Mouse (Mus musculus) CH12.LX (cell line): ENCODE data around the gene Gstm3. TPM values are rescaled to one million over a fixed set of nuclear protein-coding genes. Genes with fewer than 3 reads are reported as not detected.

Experiments used
- DNase-seq: peaks from one replicate; pipeline ENCODE4 v3.0.0-alpha.2; 2013; ENCODE audit errors: extremely low read depth
- H3K27ac ChIP-seq: 2 replicates; pipeline ENCODE4 v1.5.1; 2012; ENCODE audit warnings: low read depth, mild to moderate bottlenecking, control low read depth, moderate library complexity; ENCODE audit not compliant: insufficient read depth
- H3K27me3 ChIP-seq: replicated peaks from 2 replicates; pipeline ENCODE3; 2012; ENCODE audit warnings: inconsistent platforms
- H3K36me3 ChIP-seq, 2 experiments: replicated peaks in 1 of 2; 2 replicates each; pipeline versions ENCODE3 to v1.6.1; 2012; ENCODE audit warnings: inconsistent platforms in 1 of 2, low read length in 1 of 2, mild to moderate bottlenecking in 1 of 2, mixed read lengths in 1 of 2, moderate library complexity in 1 of 2; ENCODE audit not compliant: control insufficient read depth in 1 of 2, insufficient read depth in 1 of 2
- H3K4me1 ChIP-seq, 2 experiments: 2 replicates each; pipeline ENCODE4 v1.6.1; 2012; ENCODE audit warnings: inconsistent platforms in 1 of 2, moderate library complexity in 1 of 2; ENCODE audit not compliant: insufficient read depth in 2 of 2, control insufficient read depth in 1 of 2
- H3K4me2 ChIP-seq: 2 replicates; pipeline ENCODE4 v1.6.1; 2012; ENCODE audit warnings: low read depth, mild to moderate bottlenecking, control low read depth; ENCODE audit not compliant: poor library complexity, insufficient read depth, severe bottlenecking
- H3K4me3 ChIP-seq, 3 experiments: fragments of 150-350 bp in 1 of 3; sonication (generic) in 1 of 3; replicated peaks in 1 of 3; 2 replicates each; pipeline versions ENCODE3 to v1.5.1; 2011 to 2012; ENCODE audit warnings: low read depth in 2 of 3, low read length in 2 of 3, mild to moderate bottlenecking in 2 of 3, moderate library complexity in 2 of 3, control low read depth in 1 of 3, improper control_type of control experiment in 1 of 3, inconsistent platforms in 1 of 3, mixed read lengths in 1 of 3; ENCODE audit not compliant: poor library complexity in 1 of 3
- H3K79me2 ChIP-seq: replicated peaks from 2 replicates; pipeline ENCODE4 v1.6.1; 2012; ENCODE audit warnings: mild to moderate bottlenecking, moderate library complexity; ENCODE audit not compliant: control insufficient read depth, poor library complexity, insufficient read depth, severe bottlenecking; ENCODE audit errors: extremely low read depth
- H3K9ac ChIP-seq: 2 replicates; pipeline ENCODE4 v1.6.1; 2012; ENCODE audit warnings: low read depth, mild to moderate bottlenecking, control low read depth, moderate library complexity; ENCODE audit not compliant: insufficient read depth
- H3K9me3 ChIP-seq: replicated peaks from 2 replicates; pipeline ENCODE3; 2012; ENCODE audit warnings: low read length, inconsistent platforms, mixed read lengths
- BHLHE40 ChIP-seq: IDR thresholded peaks from 2 replicates; pipeline ENCODE4 v1.6.1; 2011; ENCODE audit warnings: mild to moderate bottlenecking, low read depth, low read length, improper control_type of control experiment
- CTCF ChIP-seq, 2 experiments: IDR thresholded peaks in 1 of 2; conservative IDR thresholded peaks in 1 of 2; 2 replicates each; pipeline ENCODE4 v1.5.1; 2011 to 2012; ENCODE audit warnings: low read depth in 2 of 2, low read length in 2 of 2, improper control_type of control experiment in 1 of 2, inconsistent platforms in 1 of 2, mild to moderate bottlenecking in 1 of 2, moderate library complexity in 1 of 2
- E2F4 ChIP-seq: IDR thresholded peaks from 2 replicates; pipeline ENCODE4 v1.6.1; 2011; ENCODE audit warnings: low read depth, low read length, improper control_type of control experiment; ENCODE audit not compliant: insufficient replicate concordance
- EP300 ChIP-seq: IDR thresholded peaks from 2 replicates; pipeline ENCODE4 v1.6.1; 2011; ENCODE audit warnings: low read length, improper control_type of control experiment
- HCFC1 ChIP-seq: IDR thresholded peaks from 2 replicates; pipeline ENCODE4 v1.6.1; 2012; ENCODE audit warnings: low read depth, mild to moderate bottlenecking, inconsistent platforms, low read length, improper control_type of control experiment
- MAFK ChIP-seq: IDR thresholded peaks from 2 replicates; pipeline ENCODE4 v1.6.1; 2011; ENCODE audit warnings: low read length, improper control_type of control experiment; ENCODE audit not compliant: insufficient replicate concordance
- MAX ChIP-seq: IDR thresholded peaks from 2 replicates; pipeline ENCODE4 v1.6.1; 2011; ENCODE audit warnings: low read length, improper control_type of control experiment
- MXI1 ChIP-seq: IDR thresholded peaks from 2 replicates; pipeline ENCODE4 v1.6.1; 2011; ENCODE audit warnings: mild to moderate bottlenecking, low read depth, low read length, improper control_type of control experiment
- RAD21 ChIP-seq: IDR thresholded peaks from 2 replicates; pipeline ENCODE4 v1.6.1; 2011; ENCODE audit warnings: low read depth, mild to moderate bottlenecking, low read length, improper control_type of control experiment, moderate library complexity
- SMC3 ChIP-seq: IDR thresholded peaks from 2 replicates; pipeline ENCODE4 v1.6.1; 2011; ENCODE audit warnings: low read depth, low read length, improper control_type of control experiment
- TBP ChIP-seq: conservative IDR thresholded peaks from 2 replicates; pipeline ENCODE4 v1.6.1; 2011; ENCODE audit warnings: low read depth, low read length, improper control_type of control experiment
- TCF12 ChIP-seq: IDR thresholded peaks from 2 replicates; pipeline ENCODE4 v1.6.1; 2014; ENCODE audit warnings: low read depth, mild to moderate bottlenecking, inconsistent platforms, low read length, improper control_type of control experiment
- UBTF ChIP-seq: IDR thresholded peaks from 2 replicates; pipeline ENCODE4 v1.6.1; 2012; ENCODE audit warnings: low read depth, mild to moderate bottlenecking, inconsistent platforms, low read length, improper control_type of control experiment, moderate library complexity
- ZKSCAN1 ChIP-seq: IDR thresholded peaks from 2 replicates; pipeline ENCODE4 v1.6.1; 2012; ENCODE audit warnings: low read depth, inconsistent platforms, low read length, improper control_type of control experiment, borderline replicate concordance
- ZMIZ1 ChIP-seq: IDR thresholded peaks from 2 replicates; pipeline ENCODE4 v1.6.1; 2012; ENCODE audit warnings: low read depth, mild to moderate bottlenecking, inconsistent platforms, low read length, improper control_type of control experiment
- dilution Hi-C: fragments of 300-500 bp; cut with MboI; formaldehyde crosslinking; loops from 2 replicates; pipeline ENCODE4 v1.14.3; 2020; ENCODE audit warnings: low sequenced_read_pairs; ENCODE audit not compliant: extremely low pct_unique_long_range_greater_than_20kb, extremely low pct_ligation_motif_present
- in situ Hi-C: fragments of 300-500 bp; cut with MboI; formaldehyde crosslinking; loops from 3 replicates; pipeline ENCODE4 v1.14.3; 2019; ENCODE audit warnings: low sequenced_read_pairs, low pct_ligation_motif_present, low pct_unique_long_range_greater_than_20kb, mixed read lengths
- polyA plus RNA-seq: library from polyadenylated mRNA; unstranded; fragments of >175 nt; gene quantifications from 2 replicates; pipeline ENCODE4 v1.2.1, GENCODE M21; 2012; ENCODE audit warnings: low read depth; ENCODE audit not compliant: insufficient read length
- total RNA-seq, 2 experiments: library from RNA; depleted of rRNA; stranded (reverse); fragments of 300-350 nt in 1 of 2; fragments of >200 nt in 1 of 2; gene quantifications; 2 replicates each; pipeline ENCODE4 v1.2.3; 2012 to 2014

The Gstm3 gene
- total and polyA plus RNA-seq, 3 experiments: not detected

DNA sequence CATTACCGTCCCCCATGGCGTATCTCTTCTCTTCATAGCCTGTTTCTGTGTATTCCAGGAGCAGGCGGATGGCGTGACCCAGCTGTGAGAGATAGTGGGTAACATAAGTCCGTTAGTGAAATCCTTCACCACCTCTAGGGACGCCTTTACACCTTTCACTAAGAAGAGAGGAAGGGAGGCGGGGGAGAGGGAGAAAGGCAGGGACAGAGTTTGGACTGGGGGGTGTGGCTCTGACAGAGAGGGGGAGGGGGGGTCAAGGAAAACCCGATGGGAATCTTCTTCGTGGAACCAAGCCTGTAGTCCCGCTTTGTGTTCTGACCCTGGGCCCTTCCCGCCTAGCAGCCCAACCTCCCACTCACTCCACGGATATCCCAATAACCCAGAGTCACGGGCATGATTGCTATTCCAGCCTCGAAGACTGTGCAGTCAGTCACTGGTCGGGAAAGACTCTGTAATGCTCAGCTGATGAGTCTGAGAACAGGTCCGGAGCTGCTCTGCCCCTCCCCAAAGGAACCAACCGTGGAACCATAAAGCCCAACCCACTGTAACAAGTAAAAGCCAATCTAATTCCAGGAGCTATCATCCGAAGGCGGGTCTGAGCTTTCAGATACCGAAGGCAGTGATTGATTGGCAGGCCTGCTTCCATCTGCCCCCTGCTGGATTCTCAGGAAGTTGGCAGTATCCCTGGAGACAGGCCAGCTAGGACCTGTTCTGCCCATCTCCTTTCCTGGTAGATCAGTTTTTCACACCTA is 25.7 kb downstream of the Gstm3 start, which contains the start of gene Gstm6 (continued):
- TF ChIP-seq TBP (no peak), E2F4 (no peak), ZMIZ1 (no peak), MAX (no peak), ZKSCAN1 (no peak)

GRCm38 (mm10) chr3:107941261-107941660 is 27.8 kb downstream of the Gstm3 start:
- in situ Hi-C loops: loop anchor here (5.0 kb wide), 1 partner anchor 126 kb away; no protein-coding TSS in a partner anchor
- Histone ChIP-seq H3K4me2 (no peak overlapping the region), H3K27ac (no peak overlapping the region), H3K9me3 (peaks cover 3% of the 10 kb centered on the region), H3K27me3 (peaks cover 2% of the 10 kb centered on the region), H3K4me1 (peaks cover 8 to 13% of the 10 kb centered on the region in 2 experiments), H3K9ac (no peak overlapping the region), H3K36me3 (no peaks in the 10 kb centered on the region), H3K79me2 (no peaks in the 10 kb centered on the region), H3K4me3 (no peak overlapping the region)
- DNase-seq: no peak
- no peak for TF ChIP-seq MAX
- TF ChIP-seq TCF12: no peak
- no peak for TF ChIP-seq CTCF (conservative IDR thresholded peaks at IDR 0.05 in 1 of 2, IDR thresholded peaks at IDR 0.05 in 1 of 2; ENCODE audit: low read depth in 2 of 2, low read length in 2 of 2)
- TF ChIP-seq MXI1: no peak
- TF ChIP-seq RAD21: no peak
- TF ChIP-seq BHLHE40: no peak
- no peak for TF ChIP-seq E2F4
- TF ChIP-seq EP300: no peak
- TF ChIP-seq SMC3: no peak
- TF ChIP-seq MAFK: no peak
- no peak for TF ChIP-seq HCFC1
- dilution Hi-C loops: no loop called here

DNA sequence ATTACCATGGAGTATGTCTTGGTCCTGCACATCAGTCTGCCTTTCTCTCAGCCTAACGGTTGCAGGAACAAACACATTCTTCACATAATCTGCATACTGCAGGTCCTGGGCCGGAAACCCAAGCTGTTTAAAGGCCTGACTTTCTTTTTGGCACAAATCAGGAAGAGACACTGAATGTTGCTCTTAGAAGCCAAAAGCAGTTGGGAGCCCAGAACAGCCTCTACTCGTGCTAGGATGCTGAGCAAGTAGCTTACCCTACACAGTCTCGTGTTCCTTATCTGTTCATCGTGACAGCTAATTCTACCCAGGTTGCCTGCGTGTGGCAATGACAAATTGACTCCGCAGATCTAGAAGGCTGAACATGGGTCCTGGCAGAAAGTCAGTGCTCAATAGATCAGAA is 28.6 kb downstream of the Gstm3 start:
- dilution Hi-C loops: no loop called here
- in situ Hi-C loops: loop anchor here (5.0 kb wide), 1 partner anchor 127 kb away; no protein-coding TSS in a partner anchor

More for the DNA sequence above, 28.6 kb downstream of the Gstm3 start:
- TF ChIP-seq RAD21 (no peak), UBTF (no peak)
- H3K4me1 ChIP-seq: peaks cover 5 to 8% of the 10 kb centered on the region in 2 experiments; a peak in 2 of 4 replicates
- peaks cover 3% of the 10 kb centered on the region for H3K9me3 ChIP-seq
- no peaks in the 10 kb centered on the region for H3K36me3 ChIP-seq
- H3K4me2 ChIP-seq: no peak overlapping the region
- H3K27ac ChIP-seq: no peak overlapping the region
- no peak overlapping the region for H3K9ac ChIP-seq
- no peak overlapping the region for H3K4me3 ChIP-seq
- H3K79me2 ChIP-seq: no peaks in the 10 kb centered on the region
- H3K27me3 ChIP-seq: peaks cover 2% of the 10 kb centered on the region
- no peak for DNase-seq
